Mouse (Mus musculus) midbrain, embryonic 12.5 days (tissue): ENCODE data around the gene Hdac10. TPM values are rescaled to one million over a fixed set of nuclear protein-coding genes. Genes with fewer than 3 reads are reported as not detected.

Source experiments
- ATAC-seq: fragments of 200-750 bp; cut with Nextera tagmentation; 2 replicates; pipeline ENCODE4 v1.8.0; 2017; ENCODE audit warnings: low read depth, moderate TSS enrichment, moderate library complexity; ENCODE audit not compliant: low FRiP score
- H3K27ac ChIP-seq: fragments of 300-500 bp; sonication (generic); replicated peaks from 2 replicates; pipeline ENCODE4 v1.5.1; 2016; ENCODE audit warnings: mild to moderate bottlenecking
- H3K27me3 ChIP-seq: fragments of 300-500 bp; sonication (generic); 2 replicates; pipeline ENCODE4 v1.6.1; 2016; ENCODE audit warnings: mild to moderate bottlenecking
- H3K36me3 ChIP-seq: fragments of 300-500 bp; sonication (generic); 2 replicates; pipeline ENCODE4 v1.6.1; 2016
- H3K4me1 ChIP-seq: fragments of 300-500 bp; sonication (generic); 2 replicates; pipeline ENCODE4 v1.6.1; 2016
- H3K4me2 ChIP-seq: fragments of 300-500 bp; sonication (generic); replicated peaks from 2 replicates; pipeline ENCODE4 v1.6.1; 2016; ENCODE audit warnings: mild to moderate bottlenecking, moderate library complexity
- H3K4me3 ChIP-seq: fragments of 300-500 bp; sonication (generic); 2 replicates; pipeline ENCODE4 v1.5.1; 2016; ENCODE audit warnings: mild to moderate bottlenecking
- H3K9ac ChIP-seq: fragments of 300-500 bp; sonication (generic); replicated peaks from 2 replicates; pipeline ENCODE4 v1.6.1; 2016; ENCODE audit warnings: mild to moderate bottlenecking, moderate library complexity
- H3K9me3 ChIP-seq: fragments of 300-500 bp; sonication (generic); 2 replicates; pipeline ENCODE4 v1.6.1; 2016; ENCODE audit warnings: mild to moderate bottlenecking
- WGBS: fragments of 180-500 bp; shearing (Covaris S2); methylation state at CpG from one replicate; pipeline ENCODE4 v1.1.7; 2016; 5-methylcytosine and 5-hydroxymethylcytosine counted together
- polyA plus RNA-seq: library from polyadenylated mRNA; unstranded; fragments of >200 nt; fragmentation: Nextera tagmentation; extraction: Ambion mirVana; gene quantifications from 2 replicates; pipeline ENCODE4 v1.2.1, GENCODE M21; 2016

Hdac10 gene
- polyA plus RNA-seq, 1 experiment from 2014 or later = 25.1 TPM

DNA sequence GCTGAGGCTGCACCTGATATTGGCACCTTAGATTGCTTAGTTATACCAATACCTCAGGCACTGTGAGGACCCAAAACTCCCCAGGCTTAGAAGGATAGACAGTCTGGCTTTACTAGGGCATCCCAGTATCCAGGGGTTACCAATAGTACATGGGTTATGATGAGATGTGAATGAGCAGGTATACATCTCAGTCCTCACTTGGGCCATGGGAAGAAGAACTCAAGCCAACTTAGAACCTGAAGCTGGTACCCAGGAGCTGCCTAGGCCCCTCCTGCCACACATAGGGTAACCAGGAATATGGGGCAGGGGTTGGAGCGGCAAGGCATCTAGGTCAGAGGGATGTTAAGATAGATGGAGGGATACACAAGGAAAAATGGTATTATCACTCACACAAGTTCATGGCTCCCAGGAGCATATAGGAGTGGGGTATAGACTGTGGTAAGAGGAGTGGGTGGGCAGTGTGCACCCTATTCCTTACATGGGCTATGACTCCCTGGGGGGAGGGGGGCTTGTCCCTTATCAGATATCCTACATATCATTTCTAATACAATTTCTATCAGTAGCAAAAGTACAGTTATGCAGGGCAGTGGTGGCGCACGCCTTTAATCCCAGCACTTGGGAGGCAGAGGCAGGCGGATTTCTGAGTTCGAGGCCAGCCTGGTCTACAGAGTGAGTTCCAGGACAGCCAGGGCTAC is 8.1 kb upstream of the Hdac10 start:
- Histone ChIP-seq H3K27me3 (peaks cover 16% of the 10 kb centered on the region), H3K4me3 (no peak overlapping the region), H3K4me2 (no peak overlapping the region), H3K36me3 (peaks cover 15% of the 10 kb centered on the region; the same call in 1 of the 2 replicates), H3K27ac (no peak overlapping the region), H3K9ac (no peak overlapping the region), H3K9me3 (no peaks in the 10 kb centered on the region), H3K4me1 (peaks cover 30% of the 10 kb centered on the region)
- no peak for ATAC-seq
- WGBS = 94% methylated on average over 5 of the region's 5 CpGs

GRCm38 (mm10) chr15:89131316-89131715 is 2.8 kb upstream of the Hdac10 start:
- WGBS = 85% methylated on average over 3 of the region's 3 CpGs
- ATAC-seq = no peak
- Histone ChIP-seq H3K36me3 (peaks cover 27% of the 10 kb centered on the region; the same call in 1 of the 2 replicates), H3K4me1 (peaks cover 16% of the 10 kb centered on the region), H3K4me2 (no peak overlapping the region), H3K9me3 (no peaks in the 10 kb centered on the region), H3K27ac (no peak overlapping the region), H3K4me3 (no peak overlapping the region), H3K9ac (no peak overlapping the region), H3K27me3 (no peaks in the 10 kb centered on the region)

DNA sequence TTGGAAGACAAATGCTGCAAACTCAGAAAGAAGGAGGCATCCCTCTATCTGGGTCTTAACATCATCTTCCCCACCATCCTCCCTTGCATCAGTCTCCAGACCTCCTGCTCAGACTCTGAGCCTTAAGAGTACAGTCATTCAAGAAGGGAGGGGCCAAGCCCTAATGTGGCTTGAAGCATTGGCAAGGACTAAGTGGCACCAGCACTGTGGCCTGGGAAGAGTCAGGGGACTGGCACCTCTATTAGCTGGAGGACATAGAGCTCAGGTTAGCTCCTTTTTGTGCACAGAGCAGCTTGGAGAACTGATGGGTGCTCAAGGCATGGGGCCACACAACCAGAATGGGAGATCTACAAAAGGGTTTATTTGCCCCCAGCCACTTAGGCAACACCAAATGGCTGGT is 1.7 kb upstream of the Hdac10 start:
- H3K4me3 ChIP-seq = no peak overlapping the region
- H3K9me3 ChIP-seq = no peaks in the 10 kb centered on the region
- peaks cover 16% of the 10 kb centered on the region for H3K4me1 ChIP-seq
- peaks cover 28% of the 10 kb centered on the region; the same call in 1 of the 2 replicates for H3K36me3 ChIP-seq
- no peak for ATAC-seq
- H3K27me3 ChIP-seq = no peaks in the 10 kb centered on the region
- no peak overlapping the region for H3K9ac ChIP-seq
- H3K4me2 ChIP-seq = no peak overlapping the region
- no peak overlapping the region for H3K27ac ChIP-seq

- Histone ChIP-seq H3K36me3 (peaks cover 23% of the 10 kb centered on the region; the same call in 1 of the 2 replicates), H3K4me2 (peak overlapping the region; percentile 81), H3K27ac (no peak overlapping the region), H3K9ac (peak overlapping the region; percentile 72), H3K4me1 (peaks cover 25% of the 10 kb centered on the region), H3K4me3 (peak overlapping the region; percentile 60), H3K9me3 (no peaks in the 10 kb centered on the region), H3K27me3 (no peaks in the 10 kb centered on the region)
- 87% methylated on average over 8 of the region's 8 CpGs for WGBS
- no peak for ATAC-seq
These were observed 1.0 kb downstream of the Hdac10 start for GRCm38 (mm10) chr15:89127364-89127940.

- no peak overlapping the region for H3K9ac ChIP-seq
- 84% methylated on average over 8 of the region's 8 CpGs for WGBS
These were observed 1.9 kb downstream of the Hdac10 start for GRCm38 (mm10) chr15:89126622-89127021.

GRCm38 (mm10) chr15:89125351-89125750 is 3.1 kb downstream of the Hdac10 start:
- ATAC-seq = no peak
- Histone ChIP-seq H3K4me1 (peaks cover 46% of the 10 kb centered on the region), H3K4me3 (no peak overlapping the region), H3K36me3 (peaks cover 7% of the 10 kb centered on the region; the same call in 1 of the 2 replicates), H3K4me2 (no peak overlapping the region), H3K27ac (no peak overlapping the region), H3K27me3 (no peaks in the 10 kb centered on the region), H3K9me3 (no peaks in the 10 kb centered on the region), H3K9ac (no peak overlapping the region)
- 91% methylated on average over 9 of the region's 9 CpGs for WGBS

More at GRCm38 (mm10) chr15:89126622-89127021, 1.9 kb downstream of the Hdac10 start:
- H3K36me3 ChIP-seq = peaks cover 15% of the 10 kb centered on the region; the same call in 1 of the 2 replicates
- no peaks in the 10 kb centered on the region for H3K27me3 ChIP-seq
- no peak overlapping the region for H3K4me2 ChIP-seq
- no peak overlapping the region for H3K4me3 ChIP-seq
- H3K9me3 ChIP-seq = no peaks in the 10 kb centered on the region
- peaks cover 33% of the 10 kb centered on the region for H3K4me1 ChIP-seq
- ATAC-seq = no peak
- H3K27ac ChIP-seq = no peak overlapping the region

DNA sequence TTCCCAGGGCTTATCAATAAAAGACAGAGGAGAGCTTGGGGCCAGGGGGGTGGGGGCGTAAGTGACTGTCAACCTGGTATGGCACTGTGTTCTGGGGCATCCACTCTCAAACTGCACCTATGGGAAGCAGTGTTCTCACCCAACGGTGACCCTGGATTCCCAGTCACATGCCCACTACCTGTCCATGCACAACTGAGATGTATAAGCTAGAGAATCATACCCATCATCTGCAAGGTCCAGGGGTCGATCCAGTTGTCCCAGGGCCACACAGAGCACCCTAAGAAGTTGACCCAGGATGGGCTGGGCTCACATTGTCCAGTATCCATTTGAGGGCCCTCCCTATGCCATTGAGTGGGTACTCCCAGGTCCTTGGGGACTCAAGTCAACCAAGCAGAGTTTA is 4.2 kb downstream of the Hdac10 start:
- no peak overlapping the region for H3K27ac ChIP-seq
- peak overlapping the region; percentile 87 for H3K9ac ChIP-seq
- no peak for ATAC-seq
- H3K27me3 ChIP-seq = no peaks in the 10 kb centered on the region
- H3K36me3 ChIP-seq = peaks cover 14% of the 10 kb centered on the region
- H3K4me1 ChIP-seq = peaks cover 54% of the 10 kb centered on the region
- H3K9me3 ChIP-seq = no peaks in the 10 kb centered on the region
- WGBS = 90% methylated on average over 3 of the region's 3 CpGs
- H3K4me3 ChIP-seq = no peak overlapping the region
- H3K4me2 ChIP-seq = no peak overlapping the region

GRCm38 (mm10) chr15:89123595-89123994 is 4.9 kb downstream of the Hdac10 start:
- no peaks in the 10 kb centered on the region for H3K9me3 ChIP-seq
- peaks cover 50% of the 10 kb centered on the region for H3K4me1 ChIP-seq
- ATAC-seq = no peak

DNA sequence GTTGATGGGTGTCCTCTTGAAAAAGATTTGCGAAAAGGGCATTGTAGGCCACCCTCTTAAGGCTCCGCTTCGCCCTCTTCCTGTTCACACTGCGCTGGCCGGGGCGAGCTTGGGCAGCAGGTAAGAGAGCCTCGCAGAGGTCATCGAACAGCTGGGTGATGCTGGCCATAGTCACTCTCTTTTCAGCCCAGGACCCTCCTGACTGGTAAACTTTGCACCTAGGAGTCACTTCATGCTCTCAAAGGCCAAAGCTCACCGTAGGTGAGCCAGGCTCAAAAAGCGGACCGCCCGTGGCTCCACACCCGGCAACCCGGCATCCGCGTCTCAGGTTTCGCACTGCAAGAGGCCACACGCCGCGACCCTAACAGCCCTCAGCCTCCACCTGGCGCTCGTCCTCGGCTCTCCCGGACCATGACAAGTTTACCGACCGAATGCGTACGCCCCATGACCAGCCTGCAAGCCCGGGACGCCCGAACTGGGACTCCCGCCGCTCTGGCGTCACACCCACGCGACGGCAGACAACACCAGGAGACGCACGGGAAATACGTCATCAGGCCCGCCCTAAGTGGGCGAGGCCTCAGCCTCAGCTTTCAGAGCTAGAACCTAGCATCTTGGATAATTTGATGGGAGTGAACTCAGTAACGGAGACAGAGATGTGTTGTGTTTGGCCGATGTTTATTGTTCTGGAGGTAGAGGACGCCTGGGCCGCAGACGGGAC is 5.7 kb downstream of the Hdac10 start, which contains the start of gene Tubgcp6:
TSS of gene Tubgcp6 (minus strand) at position 464 of the 718 bp plus-strand sequence.
- Histone ChIP-seq H3K27ac (peak within 1 kb of the TSS; percentile 78), H3K27me3 (no peaks in the 10 kb centered on the region), H3K36me3 (peaks cover 24% of the 10 kb centered on the region), H3K4me1 (peaks cover 45% of the 10 kb centered on the region), H3K9ac (peak within 1 kb of the TSS; percentile 87), H3K4me2 (peak within 1 kb of the TSS; percentile 98), H3K4me3 (peak within 1 kb of the TSS; percentile 90), H3K9me3 (no peaks in the 10 kb centered on the region)
- ATAC-seq = peak; percentile 78
- under 1% methylated on average over 47 of the region's 47 CpGs for WGBS

More at GRCm38 (mm10) chr15:89123595-89123994, 4.9 kb downstream of the Hdac10 start:
- Histone ChIP-seq H3K27me3 (no peaks in the 10 kb centered on the region), H3K9ac (peak overlapping the region; percentile 87), H3K4me2 (peak overlapping the region; percentile 98), H3K36me3 (peaks cover 19% of the 10 kb centered on the region), H3K27ac (peak overlapping the region; percentile 78), H3K4me3 (peak overlapping the region; percentile 90)
- 29% methylated on average over 11 of the region's 11 CpGs for WGBS

- H3K27me3 ChIP-seq = no peaks in the 10 kb centered on the region
- H3K36me3 ChIP-seq = peaks cover 62% of the 10 kb centered on the region
- H3K9me3 ChIP-seq = no peaks in the 10 kb centered on the region
- H3K4me3 ChIP-seq = no peak overlapping the region
- H3K4me1 ChIP-seq = peaks cover 30% of the 10 kb centered on the region
- no peak overlapping the region for H3K4me2 ChIP-seq
- no peak overlapping the region for H3K27ac ChIP-seq
- no peak overlapping the region for H3K9ac ChIP-seq
- ATAC-seq = no peak
These were observed 10.5 kb downstream of the Hdac10 start for GRCm38 (mm10) chr15:89118007-89118406.

- H3K4me3 ChIP-seq = no peak overlapping the region
- H3K4me1 ChIP-seq = no peaks in the 10 kb centered on the region
- ATAC-seq = no peak
- no peaks in the 10 kb centered on the region for H3K27me3 ChIP-seq
- peaks cover 92% of the 10 kb centered on the region for H3K36me3 ChIP-seq
- H3K9ac ChIP-seq = no peak overlapping the region
- H3K4me2 ChIP-seq = no peak overlapping the region
- 81% methylated on average over 9 of the region's 9 CpGs for WGBS
- H3K9me3 ChIP-seq = no peaks in the 10 kb centered on the region
- no peak overlapping the region for H3K27ac ChIP-seq
These were observed 18.4 kb downstream of the Hdac10 start for GRCm38 (mm10) chr15:89110147-89110546.

DNA sequence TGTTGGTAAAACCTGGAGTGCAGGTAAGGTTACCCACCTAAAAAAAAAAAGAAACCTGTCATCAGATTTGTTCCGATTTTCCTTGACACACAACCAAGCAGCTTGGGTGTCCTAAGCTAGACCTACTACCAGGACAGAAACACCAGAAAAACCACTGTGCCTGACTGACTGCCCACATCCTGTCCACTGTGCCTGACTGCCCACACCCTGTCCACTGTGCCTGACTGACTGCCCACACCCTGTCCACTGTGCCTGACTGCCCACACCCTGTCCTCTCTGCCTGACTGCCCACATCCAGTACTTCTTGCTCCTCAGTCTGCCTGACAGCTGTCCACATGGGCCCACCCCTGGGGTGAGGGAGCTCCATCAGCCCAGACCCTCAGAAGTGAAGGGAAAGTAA is 21.5 kb downstream of the Hdac10 start:
- no peak for ATAC-seq
- H3K27ac ChIP-seq = no peak overlapping the region
- H3K9me3 ChIP-seq = no peaks in the 10 kb centered on the region
- no peak overlapping the region for H3K4me3 ChIP-seq
- H3K4me2 ChIP-seq = no peak overlapping the region
- no peaks in the 10 kb centered on the region for H3K4me1 ChIP-seq
- peaks cover 95% of the 10 kb centered on the region for H3K36me3 ChIP-seq
- H3K27me3 ChIP-seq = no peaks in the 10 kb centered on the region
- WGBS = 97% methylated on average over 1 of the region's 1 CpGs
- no peak overlapping the region for H3K9ac ChIP-seq
